Mouse (Mus musculus) fat pad, adult 2 months (tissue): ENCODE data around the gene Traip.

Experiments
- DNase-seq: peaks from one replicate; pipeline ENCODE4 v3.0.0-alpha.2; 2011; ENCODE audit warnings: low read depth, low spot score; ENCODE audit errors: extremely low read depth

Traip gene

DNA sequence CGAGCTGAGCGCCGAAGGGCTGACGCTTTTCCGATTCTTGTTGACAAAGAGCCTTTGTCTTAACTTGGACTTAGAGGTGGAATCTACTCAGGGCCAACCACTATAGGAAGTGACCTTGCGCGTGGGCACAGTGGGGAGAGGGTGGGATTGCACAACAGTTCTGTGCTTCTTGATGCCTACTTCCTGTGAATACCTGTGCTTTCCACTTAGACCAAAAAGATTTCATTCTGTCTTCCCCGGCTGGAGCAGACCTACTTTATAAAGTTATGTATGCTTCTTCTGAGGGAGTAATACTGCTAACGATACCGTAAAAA is at the start of gene Traip:
Gene Traip (plus strand): TSS at position 215 of the 314 bp plus-strand sequence.
- no peak for DNase-seq

DNA sequence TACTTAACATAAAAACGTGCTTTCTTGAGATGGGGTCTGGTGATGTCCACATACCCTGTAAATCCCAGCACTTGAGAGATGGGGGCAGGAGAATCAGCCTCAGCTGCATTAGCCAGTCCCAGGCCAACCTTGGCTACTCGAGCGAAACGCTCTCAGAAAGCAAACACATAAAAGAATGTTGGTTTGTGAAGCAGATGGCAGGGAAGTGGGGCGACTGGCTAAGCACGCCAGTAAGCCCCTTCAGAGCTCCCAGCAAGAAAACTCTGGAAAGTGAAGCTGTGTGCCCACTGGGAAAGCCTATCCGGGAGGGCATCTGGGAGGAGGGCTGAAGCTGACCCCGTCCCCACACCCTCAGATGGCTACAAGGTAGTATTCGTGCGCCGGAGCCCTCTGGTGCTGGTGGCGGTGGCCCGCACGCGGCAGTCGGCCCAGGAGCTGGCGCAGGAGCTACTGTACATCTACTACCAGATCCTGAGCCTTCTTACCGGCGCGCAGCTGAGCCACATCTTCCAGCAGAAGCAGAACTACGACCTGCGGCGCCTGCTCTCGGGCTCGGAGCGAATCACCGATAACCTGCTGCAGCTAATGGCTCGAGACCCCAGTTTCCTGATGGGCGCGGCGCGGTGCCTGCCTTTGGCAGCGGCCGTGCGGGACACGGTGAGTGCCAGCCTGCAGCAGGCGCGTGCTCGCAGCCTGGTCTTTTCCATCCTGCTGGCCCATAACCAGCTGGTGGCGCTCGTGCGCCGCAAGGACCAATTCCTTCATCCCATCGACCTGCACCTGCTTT is 48.9 kb upstream of the Traip start:
- DNase-seq, result no peak

DNA sequence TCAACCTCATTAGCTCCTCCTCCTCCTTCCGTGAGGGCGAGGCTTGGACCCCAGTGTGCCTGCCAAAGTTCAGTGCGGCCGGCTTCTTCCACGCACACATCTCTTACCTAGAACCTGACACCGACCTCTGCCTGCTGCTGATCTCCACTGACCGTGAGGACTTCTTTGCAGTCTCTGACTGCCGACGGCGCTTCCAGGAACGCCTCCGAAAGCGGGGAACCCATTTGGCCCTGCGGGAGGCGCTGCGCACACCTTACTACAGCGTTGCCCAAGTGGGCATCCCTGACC is 48.4 kb upstream of the Traip start:
- no peak for DNase-seq

DNA sequence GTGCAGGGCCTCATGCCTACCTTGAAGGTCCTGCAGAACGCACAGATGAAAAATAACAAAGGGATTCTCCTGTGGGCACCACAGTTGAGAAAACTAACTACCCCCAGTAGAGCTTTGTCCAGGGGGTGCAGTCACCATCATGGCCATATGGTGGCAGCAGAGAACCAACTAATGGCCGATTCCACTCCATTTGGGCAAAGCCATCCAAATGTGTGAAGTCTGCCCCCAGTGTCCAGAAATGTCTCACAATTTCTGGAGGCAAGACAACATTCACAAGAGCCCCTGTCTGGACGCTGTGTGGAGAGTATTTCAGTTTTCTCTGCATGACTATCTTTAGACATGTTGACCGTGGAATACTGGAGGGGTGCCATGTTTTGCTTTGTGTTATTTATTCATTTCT is 45.2 kb upstream of the Traip start:
- DNase-seq, result no peak

DNA sequence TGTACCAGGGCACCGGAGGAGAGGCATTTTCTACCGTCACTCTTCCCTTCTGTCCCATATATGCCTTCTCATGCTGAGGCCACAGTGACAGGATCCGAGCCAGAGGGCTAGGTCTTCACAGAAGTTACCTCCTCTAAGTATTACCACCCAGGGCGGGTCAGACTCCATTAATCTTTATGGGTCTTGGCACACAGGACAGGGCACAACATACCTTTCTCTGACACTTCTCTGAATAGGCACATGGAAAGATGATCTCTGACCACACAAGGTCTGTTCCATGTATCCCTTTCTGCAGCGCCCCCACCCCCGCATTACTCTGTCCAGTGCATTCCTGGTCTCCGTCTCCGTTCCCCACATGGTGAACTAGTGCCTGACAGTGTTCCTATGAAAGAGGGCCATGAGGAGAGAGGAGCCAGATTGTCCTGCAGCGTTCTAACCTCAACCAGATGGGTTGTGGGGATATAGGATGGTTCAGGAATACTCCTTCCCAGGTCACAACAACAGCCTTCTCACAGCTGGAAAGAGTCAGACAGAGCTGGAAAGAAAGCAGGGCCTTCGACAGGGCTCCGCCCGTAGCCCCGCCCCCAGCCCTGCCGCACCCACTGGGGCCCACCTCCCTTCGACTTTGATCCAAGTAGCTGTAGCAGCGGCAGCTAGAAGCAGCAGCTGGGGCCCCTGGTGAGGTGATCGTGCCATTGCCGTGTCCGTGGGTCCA is 43.5 kb upstream of the Traip start, which contains the start of gene Mst1r:
Gene Mst1r (plus strand): TSS at position 622 of the 715 bp plus-strand sequence.
- no peak for DNase-seq

DNA sequence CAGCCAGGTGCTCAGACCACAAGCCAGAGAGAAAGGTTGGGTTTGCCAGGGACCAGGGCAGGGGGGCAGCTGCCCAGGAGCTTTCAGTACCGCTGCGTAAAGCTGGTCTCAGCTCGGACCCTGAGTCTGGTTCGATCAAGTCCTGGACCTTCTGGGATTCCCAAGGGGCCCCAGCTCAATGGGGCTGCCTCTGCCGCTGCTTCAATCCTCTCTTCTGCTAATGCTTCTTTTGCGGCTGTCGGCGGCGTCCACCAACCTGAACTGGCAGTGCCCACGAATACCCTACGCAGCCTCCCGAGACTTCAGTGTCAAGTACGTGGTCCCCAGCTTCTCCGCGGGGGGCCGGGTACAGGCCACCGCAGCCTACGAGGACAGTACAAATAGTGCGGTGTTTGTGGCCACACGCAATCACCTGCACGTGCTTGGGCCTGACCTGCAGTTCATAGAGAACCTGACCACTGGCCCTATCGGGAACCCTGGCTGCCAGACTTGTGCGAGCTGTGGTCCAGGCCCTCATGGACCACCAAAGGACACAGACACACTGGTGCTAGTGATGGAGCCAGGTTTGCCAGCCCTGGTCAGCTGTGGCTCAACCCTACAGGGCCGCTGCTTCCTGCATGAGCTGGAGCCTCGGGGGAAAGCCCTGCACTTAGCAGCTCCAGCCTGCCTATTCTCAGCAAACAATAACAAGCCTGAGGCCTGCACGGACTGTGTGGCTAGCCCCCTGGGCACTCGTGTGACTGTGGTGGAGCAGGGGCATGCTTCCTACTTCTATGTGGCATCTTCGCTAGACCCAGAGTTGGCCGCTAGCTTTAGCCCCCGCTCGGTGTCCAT is 42.8 kb upstream of the Traip start:
- DNase-seq, result no peak

DNA sequence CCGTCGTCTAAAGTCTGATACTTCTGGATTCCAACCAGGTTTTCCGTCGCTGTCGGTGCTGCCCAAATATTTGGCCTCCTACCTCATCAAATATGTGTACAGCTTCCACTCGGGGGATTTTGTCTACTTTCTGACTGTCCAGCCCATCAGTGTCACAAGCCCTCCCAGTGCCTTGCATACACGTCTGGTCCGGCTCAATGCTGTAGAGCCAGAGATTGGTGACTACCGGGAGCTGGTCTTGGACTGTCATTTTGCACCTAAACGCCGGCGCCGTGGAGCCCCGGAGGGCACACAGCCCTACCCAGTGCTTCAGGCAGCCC is 42.2 kb upstream of the Traip start:
- no peak for DNase-seq

DNA sequence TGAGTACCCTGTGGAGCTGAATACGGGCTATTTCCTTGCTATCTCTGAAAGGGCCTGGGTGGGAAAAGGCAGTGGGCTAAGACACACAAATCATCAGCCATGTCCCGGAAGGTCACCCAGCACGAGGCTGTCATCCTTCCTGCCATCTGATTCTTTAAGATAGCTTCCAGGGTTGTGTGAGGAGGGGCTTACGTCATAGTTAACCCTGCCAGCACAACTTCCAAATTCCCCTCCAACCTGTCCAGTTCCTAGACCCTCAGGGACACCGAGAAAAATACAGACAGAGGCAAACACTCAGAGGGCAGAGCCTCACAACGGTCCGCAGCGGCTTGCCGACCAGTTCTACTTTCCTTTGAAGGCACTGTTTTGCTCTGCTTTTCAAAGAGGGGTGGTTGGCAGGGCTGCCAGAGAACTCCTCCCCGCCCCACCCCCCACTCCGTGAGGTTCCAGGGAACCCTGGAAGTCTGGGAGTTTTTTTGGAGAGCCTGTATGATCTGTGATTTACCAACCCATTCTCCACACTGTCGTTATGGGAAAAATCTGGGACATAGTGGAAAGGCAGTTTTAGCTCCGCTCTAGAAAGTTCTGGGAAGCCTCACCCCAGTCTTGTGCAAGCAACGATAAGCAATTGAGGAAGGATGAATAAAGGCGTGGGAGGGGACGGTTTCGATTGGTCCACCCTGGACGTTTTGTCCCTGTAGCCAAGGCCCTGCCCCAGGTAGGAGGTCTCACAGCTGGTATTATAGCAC is 41.4 kb upstream of the Traip start:
- no peak for DNase-seq

DNA sequence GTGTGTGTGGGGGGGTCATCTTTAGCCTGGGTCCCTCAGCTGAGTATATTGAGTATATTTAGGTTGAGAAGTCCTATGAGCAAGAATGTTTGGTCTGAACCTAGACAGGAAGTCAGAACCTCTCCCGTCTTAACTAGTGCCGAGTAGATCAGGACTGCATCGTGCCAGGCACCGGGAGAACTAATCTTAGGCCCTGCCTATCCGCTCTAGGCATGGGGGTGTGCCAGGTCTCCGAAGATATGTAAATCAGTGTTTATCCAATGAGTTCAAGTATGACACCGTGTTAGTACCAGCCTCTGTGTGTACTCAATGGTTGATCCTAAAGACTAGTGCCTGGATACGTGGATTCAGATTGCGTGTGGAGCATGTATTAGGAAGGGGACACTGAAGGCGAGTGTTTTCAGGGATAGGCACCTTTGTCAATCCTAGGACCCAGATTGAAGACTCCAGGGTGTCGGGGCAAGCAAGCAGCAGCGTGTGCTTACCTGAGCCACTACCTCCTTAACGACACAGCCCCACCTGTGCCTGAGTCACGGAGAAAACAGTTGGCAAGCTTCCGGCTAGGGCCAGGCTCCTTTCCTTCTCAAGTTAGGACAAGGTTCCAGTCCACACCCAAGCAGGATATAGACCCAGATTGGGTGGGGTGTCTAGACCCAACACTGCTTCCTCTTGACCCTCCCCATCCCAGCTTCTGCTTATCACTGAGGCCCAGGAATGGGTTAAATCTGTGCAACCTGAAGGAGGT is 39.7 kb upstream of the Traip start:
- DNase-seq, result no peak

DNA sequence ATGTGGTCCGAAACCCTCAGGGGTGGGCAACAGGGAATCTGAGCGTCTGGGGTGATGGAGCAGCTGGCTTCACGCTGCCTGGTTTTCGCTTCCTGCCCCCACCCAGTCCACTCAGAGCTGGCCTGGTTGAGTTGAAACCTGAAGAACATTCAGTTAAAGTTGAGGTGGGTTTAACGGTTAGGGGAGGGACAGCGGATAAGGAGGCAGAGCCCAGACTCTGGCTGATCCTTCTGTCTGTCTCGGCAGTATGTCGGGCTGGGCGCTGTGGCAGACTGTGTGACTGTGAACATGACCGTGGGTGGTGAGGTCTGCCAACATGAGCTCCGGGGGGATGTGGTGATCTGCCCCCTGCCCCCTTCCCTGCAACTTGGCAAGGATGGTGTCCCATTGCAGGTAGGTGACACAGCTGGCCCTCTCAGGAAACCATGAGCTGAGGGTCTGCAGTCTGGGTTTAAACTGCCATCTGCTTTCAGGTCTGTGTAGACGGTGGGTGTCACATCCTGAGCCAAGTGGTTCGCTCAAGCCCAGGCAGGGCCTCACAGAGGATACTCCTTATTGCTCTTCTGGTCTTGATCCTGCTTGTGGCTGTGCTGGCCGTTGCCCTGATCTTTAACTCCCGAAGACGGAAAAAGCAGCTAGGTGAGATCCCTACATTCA is 35.0 kb upstream of the Traip start:
- DNase-seq, result no peak

DNA sequence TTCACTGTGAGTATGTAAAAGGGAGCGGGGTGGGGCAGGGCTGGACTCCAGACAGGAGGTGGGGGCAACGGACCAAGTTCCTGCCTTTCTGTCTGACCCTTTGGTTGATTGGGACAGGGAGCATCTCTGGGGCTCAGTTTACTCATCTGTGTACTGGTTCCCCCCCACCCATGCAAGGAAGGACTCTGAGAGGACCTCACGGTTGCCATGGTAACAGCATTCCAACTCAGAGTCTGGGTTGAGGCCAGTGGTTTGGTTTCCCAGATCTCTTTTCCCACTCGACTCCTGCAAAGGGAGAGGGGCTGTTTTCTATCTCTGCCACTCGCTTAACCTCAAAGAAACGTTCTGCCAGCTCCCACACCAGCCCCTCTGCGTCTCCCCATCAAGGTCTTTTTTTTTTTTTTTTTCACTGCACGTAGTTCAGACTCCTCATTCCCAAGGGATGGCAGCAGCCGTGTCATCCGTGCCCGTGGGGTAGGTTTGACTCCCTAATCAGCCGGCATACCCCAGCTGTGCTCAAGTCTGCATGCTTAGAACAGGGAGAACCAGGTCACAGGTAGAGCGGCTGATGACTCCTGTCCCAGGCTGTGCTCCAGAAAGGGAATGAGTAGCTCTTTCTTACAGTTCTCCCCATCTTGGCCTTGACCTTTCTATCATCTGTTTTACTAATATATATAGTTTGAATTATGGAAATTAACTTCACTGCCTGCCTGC is 31.9 kb upstream of the Traip start:
- DNase-seq, result no peak

DNA sequence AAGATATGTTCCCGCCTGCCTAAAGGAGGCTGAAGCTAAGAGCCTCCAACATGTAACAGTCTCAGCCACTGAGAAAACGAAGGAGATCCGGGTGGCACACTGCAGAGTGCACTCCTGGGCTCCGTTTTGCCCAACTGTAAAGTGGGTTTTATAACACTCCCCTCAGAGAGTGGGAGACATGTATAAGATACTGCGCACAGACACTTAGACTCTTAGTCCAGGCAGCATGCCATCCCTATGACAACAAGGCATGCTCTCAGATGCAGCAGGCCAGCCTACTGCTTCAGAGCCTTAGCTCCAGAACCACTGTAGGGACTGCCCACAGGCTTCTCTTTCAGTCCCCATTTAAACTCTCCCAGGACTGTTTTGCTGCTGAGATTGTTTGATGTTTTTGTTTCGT is 31.1 kb upstream of the Traip start:
- no peak for DNase-seq

DNA sequence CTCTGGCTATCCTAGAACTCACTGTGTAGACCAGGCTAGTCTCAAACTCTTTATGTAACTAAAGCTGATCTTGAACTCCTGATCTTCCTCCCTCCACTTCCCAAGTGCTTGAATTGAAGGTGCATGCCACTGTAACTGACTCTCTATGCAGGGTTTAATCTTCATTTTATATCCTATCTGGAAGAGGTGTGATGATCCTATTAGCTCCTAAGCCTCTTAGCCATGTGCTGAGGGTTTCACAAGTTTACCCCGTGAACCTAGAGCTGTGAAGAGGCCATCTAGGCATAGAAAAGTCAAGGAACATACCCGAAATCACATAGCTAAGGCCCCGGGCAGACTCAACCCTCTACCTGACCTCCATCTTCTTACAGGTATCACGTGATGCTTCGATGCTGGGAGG is 30.5 kb upstream of the Traip start:
- no peak for DNase-seq

DNA sequence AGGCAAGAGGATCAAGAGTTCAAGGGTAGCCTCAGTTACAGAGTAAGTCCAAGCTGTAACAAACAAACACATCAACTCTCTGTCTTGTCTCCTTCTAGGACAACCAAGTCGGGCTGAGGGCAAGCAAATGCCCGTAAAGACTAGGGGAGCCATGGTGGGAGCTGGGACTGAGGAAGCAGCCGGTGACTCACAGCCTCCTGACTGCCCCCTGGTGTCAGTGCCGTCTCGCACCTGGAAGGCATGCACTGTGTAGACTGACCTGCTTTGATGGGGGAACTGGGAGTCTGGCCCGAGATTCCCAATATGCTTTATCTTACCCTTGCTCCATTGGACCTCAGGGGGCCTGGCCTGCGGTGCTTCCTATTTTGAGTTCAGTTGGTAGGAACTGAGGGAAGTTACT is 26.9 kb upstream of the Traip start:
- no peak for DNase-seq

DNA sequence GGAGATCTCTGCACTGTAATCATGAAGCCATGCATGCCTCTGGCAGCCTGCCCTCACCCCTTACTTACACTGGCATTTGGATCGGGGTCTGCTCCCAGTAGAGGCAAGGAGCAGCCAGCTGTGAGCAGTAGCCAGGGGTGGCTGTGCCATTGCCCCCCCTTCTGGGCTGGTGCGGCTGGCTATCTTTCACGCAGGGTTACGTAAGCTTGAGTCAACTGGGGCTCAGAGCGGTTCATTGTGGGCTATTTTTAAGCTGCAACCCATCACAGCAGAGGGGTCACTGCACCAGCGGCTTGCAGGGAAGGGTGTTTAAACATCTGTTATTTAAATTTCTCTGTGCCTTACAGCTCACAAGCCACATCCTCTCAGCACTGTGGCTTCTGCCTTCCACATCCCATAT is 26.0 kb upstream of the Traip start:
- no peak for DNase-seq

DNA sequence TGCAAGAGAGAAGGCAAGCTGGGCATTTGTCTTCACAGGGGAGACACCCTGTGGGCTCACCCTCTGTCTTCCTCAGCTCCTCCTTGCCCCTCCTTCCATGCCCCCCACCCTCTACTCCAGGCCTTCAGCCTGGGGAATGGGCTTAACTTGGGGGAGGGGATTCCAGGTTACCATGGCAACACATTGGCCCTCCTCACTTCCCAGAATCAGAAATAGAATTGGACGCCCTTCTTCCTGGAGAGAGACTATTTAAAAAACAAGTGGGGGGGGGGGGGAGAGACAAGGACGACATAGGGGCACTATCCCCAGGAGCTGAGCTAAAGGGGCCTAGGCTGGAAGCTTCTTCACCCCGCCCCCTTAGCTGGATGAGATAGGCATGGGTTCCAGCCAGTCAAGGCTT is 24.7 kb upstream of the Traip start:
- DNase-seq, result no peak

DNA sequence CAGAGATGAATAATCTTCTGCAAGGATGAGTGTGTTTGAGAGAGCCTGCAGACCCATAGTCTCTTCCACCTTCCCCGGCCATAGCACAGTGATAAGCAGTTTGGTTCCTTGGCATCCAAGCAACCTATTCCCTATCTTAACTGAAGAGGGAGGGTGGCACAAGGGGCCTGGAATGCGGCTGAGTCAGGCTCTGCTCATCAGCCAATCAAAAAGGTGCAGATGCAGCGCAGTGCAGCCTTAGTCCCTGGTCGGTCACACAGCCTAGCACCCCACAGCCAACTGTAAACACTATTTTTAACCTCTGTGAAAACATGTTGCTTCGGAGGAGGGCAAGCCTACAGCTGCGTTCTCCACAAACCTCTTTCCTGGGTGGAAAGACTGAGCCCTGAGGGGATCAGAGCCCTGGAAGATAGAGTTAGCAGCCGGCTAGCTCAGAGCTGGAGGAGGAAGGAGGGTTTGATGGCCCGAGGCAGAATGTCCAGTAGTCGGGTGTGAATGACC is 23.0 kb upstream of the Traip start:
- no peak for DNase-seq

DNA sequence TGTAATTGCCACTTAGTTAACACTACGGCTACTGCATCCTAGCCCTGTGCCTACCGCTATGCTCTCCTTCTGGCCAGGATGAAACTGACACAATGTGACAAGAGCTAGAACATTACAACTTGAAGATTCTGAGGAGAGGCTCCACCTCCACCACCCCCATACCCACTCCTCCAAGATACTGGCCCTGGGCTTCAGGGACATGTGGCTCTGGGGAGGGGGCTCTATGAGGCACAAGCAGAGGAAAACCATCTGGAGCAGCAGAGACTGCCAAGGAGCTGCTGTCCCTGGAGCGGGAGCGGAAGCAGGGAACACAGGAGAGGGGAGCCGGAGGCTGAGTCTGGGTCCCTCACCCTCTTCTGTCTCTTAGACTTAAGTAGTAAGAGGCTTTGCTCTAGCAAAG is 22.2 kb upstream of the Traip start:
- no peak for DNase-seq

DNA sequence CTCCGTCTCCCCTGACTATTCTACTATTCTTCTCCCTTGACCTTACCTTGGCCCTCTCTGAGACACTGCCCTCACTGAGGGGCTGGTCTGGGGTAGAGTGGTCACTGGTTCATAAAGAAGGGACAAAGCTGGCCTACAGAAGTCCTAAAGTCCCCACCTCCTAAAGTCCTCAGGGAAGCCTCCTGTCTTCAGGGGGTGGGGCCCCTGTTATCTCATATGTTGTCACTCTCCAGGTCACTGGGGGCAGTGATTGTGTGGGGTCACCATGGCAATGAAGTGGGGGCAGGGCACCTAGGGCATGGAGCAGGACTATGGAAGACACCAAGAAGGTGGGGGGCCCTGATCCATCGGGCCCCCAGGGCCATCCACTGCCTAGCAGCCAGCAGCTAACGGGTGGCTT is 21.8 kb upstream of the Traip start, which contains the start of gene Actl11:
Gene Actl11 (plus strand): TSS at position 301 of the 400 bp plus-strand sequence.
- DNase-seq, result no peak
